Mouse (Mus musculus): Measurements from ENCODE around the gene Trpc7. TPM values are rescaled to one million over a fixed set of nuclear protein-coding genes. Genes with fewer than 3 reads are reported as not detected.
A peak's percentile ranks its signal among the peaks of the same experiment; 100 is the strongest.

Trpc7 gene
- total RNA-seq, 4 experiments from 2014 or later = not detected

GRCm38 (mm10) chr13:56792844-56793243 lies 102.9 kb downstream of the Trpc7 start:
- DNase-seq (ENCODE audit: low spot score) = no peak

GRCm38 (mm10) chr13:56790683-56791082 lies 105.1 kb downstream of the Trpc7 start:
- DNase-seq (ENCODE audit: low spot score) = no peak

- DNase-seq (ENCODE audit: low spot score) = no peak
Observed at GRCm38 (mm10) chr13:56782621-56783020, 113.2 kb downstream of the Trpc7 start.

- no peak for DNase-seq (ENCODE audit: low spot score)
Observed at GRCm38 (mm10) chr13:56781697-56782096, 114.1 kb downstream of the Trpc7 start.

GRCm38 (mm10) chr13:56780746-56781469 lies 114.9 kb downstream of the Trpc7 start:
- DNase-seq (ENCODE audit: low spot score) = no peak

- no peak for DNase-seq (ENCODE audit: low spot score)
Observed at GRCm38 (mm10) chr13:56774304-56774703, 121.5 kb downstream of the Trpc7 start.

GRCm38 (mm10) chr13:56773262-56773870 lies 122.4 kb downstream of the Trpc7 start:
- DNase-seq (ENCODE audit: low spot score) = no peak

- no peak for DNase-seq (ENCODE audit: low spot score)
Observed at GRCm38 (mm10) chr13:56772592-56772991, 123.2 kb downstream of the Trpc7 start.

- DNase-seq (ENCODE audit: low spot score) = no peak
Observed at GRCm38 (mm10) chr13:56770786-56771185, 125.0 kb downstream of the Trpc7 start.

GRCm38 (mm10) chr13:56770136-56770578 lies 125.6 kb downstream of the Trpc7 start:
- DNase-seq (ENCODE audit: low spot score) = no peak

- DNase-seq (ENCODE audit: low spot score) = no peak
Observed at GRCm38 (mm10) chr13:56769431-56769830, 126.4 kb downstream of the Trpc7 start.

GRCm38 (mm10) chr13:56766211-56766610 lies 129.6 kb downstream of the Trpc7 start:
- no peak for DNase-seq (ENCODE audit: low spot score)

- DNase-seq (ENCODE audit: low spot score) = no peak
Observed at GRCm38 (mm10) chr13:56765284-56766032, 130.3 kb downstream of the Trpc7 start.

GRCm38 (mm10) chr13:56762446-56763229 lies 133.2 kb downstream of the Trpc7 start:
- no peak for DNase-seq (ENCODE audit: low spot score)

- peak; percentile 63 for DNase-seq (ENCODE audit: low spot score)
Observed at GRCm38 (mm10) chr13:56758492-56758891, 137.3 kb downstream of the Trpc7 start.

GRCm38 (mm10) chr13:56757201-56757600 lies 138.6 kb downstream of the Trpc7 start:
- no peak for DNase-seq (ENCODE audit: low spot score)

GRCm38 (mm10) chr13:56755871-56756270 lies 139.9 kb downstream of the Trpc7 start:
- DNase-seq (ENCODE audit: low spot score) = peak; percentile 18

GRCm38 (mm10) chr13:56753192-56753951 lies 142.4 kb downstream of the Trpc7 start, which contains the start of gene Gm45623:
Gene Gm45623 (minus strand): TSS chr13:56753827.
- DNase-seq (ENCODE audit: low spot score) = no peak

- DNase-seq (ENCODE audit: low spot score) = no peak
Observed at GRCm38 (mm10) chr13:56752474-56753191, 143.2 kb downstream of the Trpc7 start.

- DNase-seq (ENCODE audit: low spot score) = no peak
Observed at GRCm38 (mm10) chr13:56751774-56752173, 144.0 kb downstream of the Trpc7 start.
